12 mouse cellular contexts compared by ENCODE assay signal in genomic region chr4:95896571-95896970, GRCm38 (mm10).
DNase-seq lines count a peak whose midpoint lies in the region; ATAC-seq and TF ChIP-seq lines count a peak whose summit lies in the region.
"Had no signal": no experiment of that assay in that cellular context is flagged by ENCODE, and none has a peak within 500 bp of the region (broad histone marks: within the 10 kb centered on the region; RNA-seq: fewer than 3 reads in every experiment).

No protein-coding gene starts in this region.

- no peak for TF ChIP-seq EP300 in stomach, postnatal 0 days (optimal IDR thresholded peaks at IDR 0.05)

- H3K4me2 ChIP-seq in hindbrain, embryonic 16.5 days (ENCODE audit: low read length): no peak overlapping the region
- no peak overlapping the region for H3K4me2 ChIP-seq in hindbrain, postnatal 0 days (ENCODE audit: low read depth, low read length)
- H3K4me2 ChIP-seq in stomach, embryonic 16.5 days (ENCODE audit: low read depth, low read length): no peak overlapping the region
- H3K4me2 ChIP-seq in stomach, postnatal 0 days (replicated peaks; ENCODE audit: low read depth): no peak overlapping the region
- no peak overlapping the region for H3K4me2 ChIP-seq in embryonic facial prominence, embryonic 15.5 days (replicated peaks)
- H3K4me2 ChIP-seq: midbrain, embryonic 11.5 days; neural tube, embryonic 12.5 days had no signal

- no peak overlapping the region for H3K4me3 ChIP-seq in hindbrain, embryonic 16.5 days (ENCODE audit: low read length)
- no peak overlapping the region for H3K4me3 ChIP-seq in hindbrain, postnatal 0 days (ENCODE audit: low read length)
- H3K4me3 ChIP-seq in stomach, embryonic 16.5 days (replicated peaks; ENCODE audit: low read length): no peak overlapping the region
- no peak overlapping the region for H3K4me3 ChIP-seq in stomach, postnatal 0 days (ENCODE audit: low read depth, low read length)
- H3K4me3 ChIP-seq in embryonic facial prominence, embryonic 15.5 days (replicated peaks): no peak overlapping the region
- H3K4me3 ChIP-seq: neural tube, embryonic 12.5 days had no signal

- no peaks in the 10 kb centered on the region for H3K36me3 ChIP-seq in hindbrain, embryonic 16.5 days (ENCODE audit: control insufficient read depth, insufficient read depth, low read length)
- H3K36me3 ChIP-seq in hindbrain, postnatal 0 days (ENCODE audit: insufficient read depth, low read length): no peaks in the 10 kb centered on the region
- no peaks in the 10 kb centered on the region for H3K36me3 ChIP-seq in stomach, embryonic 16.5 days (ENCODE audit: control insufficient read depth, insufficient read depth, low read length)
- H3K36me3 ChIP-seq in stomach, postnatal 0 days (ENCODE audit: control insufficient read depth, insufficient read depth, low read length): no peaks in the 10 kb centered on the region
- no peaks in the 10 kb centered on the region for H3K36me3 ChIP-seq in embryonic facial prominence, embryonic 15.5 days
- H3K36me3 ChIP-seq: neural tube, embryonic 12.5 days had no signal

- peaks cover 8% of the 10 kb centered on the region for H3K4me1 ChIP-seq in hindbrain, embryonic 16.5 days (ENCODE audit: control insufficient read depth, insufficient read depth, low read depth, low read length)
- 0 out of 2 replicates have a peak, but pooled peaks cover 3% of the 10 kb centered on the region for H3K4me1 ChIP-seq in hindbrain, postnatal 0 days (ENCODE audit: insufficient read depth, low read length)
- H3K4me1 ChIP-seq in stomach, embryonic 16.5 days (ENCODE audit: control insufficient read depth, insufficient read depth, low read length): peaks cover 14% of the 10 kb centered on the region; the same call in 1 of the 2 replicates
- H3K4me1 ChIP-seq in stomach, postnatal 0 days (replicated peaks; ENCODE audit: control insufficient read depth, insufficient read depth): 0 out of 2 replicates have a peak, but pooled peaks cover 8% of the 10 kb centered on the region
- H3K4me1 ChIP-seq in embryonic facial prominence, embryonic 15.5 days: peaks cover 53% of the 10 kb centered on the region

- no peak overlapping the region for H3K27ac ChIP-seq in hindbrain, embryonic 16.5 days (ENCODE audit: low read depth, low read length)
- no peak overlapping the region for H3K27ac ChIP-seq in hindbrain, postnatal 0 days
- H3K27ac ChIP-seq in stomach, embryonic 16.5 days (ENCODE audit: low read length): peak overlapping the region; percentile 9; the same call in 1 of the 2 replicates
- no peak overlapping the region for H3K27ac ChIP-seq in stomach, postnatal 0 days (replicated peaks)
- H3K27ac ChIP-seq in embryonic facial prominence, embryonic 15.5 days (replicated peaks): peak overlapping the region; percentile 52
- H3K27ac ChIP-seq: liver, embryonic 14.5 days; neural tube, embryonic 12.5 days had no signal

- no peak for TF ChIP-seq CTCF in hindbrain, postnatal 0 days (IDR thresholded peaks at IDR 0.05; ENCODE audit: low read depth)
- TF ChIP-seq CTCF in stomach, postnatal 0 days (IDR thresholded peaks at IDR 0.05; ENCODE audit: low read depth): no peak

- H3K27me3 ChIP-seq in hindbrain, embryonic 16.5 days (replicated peaks; ENCODE audit: control insufficient read depth, insufficient read depth, low read length): no peaks in the 10 kb centered on the region
- H3K27me3 ChIP-seq in hindbrain, postnatal 0 days (ENCODE audit: insufficient read depth, low read length): no peaks in the 10 kb centered on the region
- no peaks in the 10 kb centered on the region for H3K27me3 ChIP-seq in stomach, embryonic 16.5 days (ENCODE audit: control insufficient read depth, insufficient read depth, low read length)
- H3K27me3 ChIP-seq in stomach, postnatal 0 days (ENCODE audit: control insufficient read depth, insufficient read depth, low read length): no peaks in the 10 kb centered on the region
- no peaks in the 10 kb centered on the region for H3K27me3 ChIP-seq in embryonic facial prominence, embryonic 15.5 days
- H3K27me3 ChIP-seq: neural tube, embryonic 12.5 days had no signal

- no peaks in the 10 kb centered on the region for H3K9me3 ChIP-seq in hindbrain, embryonic 16.5 days (ENCODE audit: control insufficient read depth, low read length)
- no peaks in the 10 kb centered on the region for H3K9me3 ChIP-seq in hindbrain, postnatal 0 days (ENCODE audit: low read length)
- H3K9me3 ChIP-seq in stomach, embryonic 16.5 days (replicated peaks; ENCODE audit: control insufficient read depth, low read length): no peaks in the 10 kb centered on the region
- no peaks in the 10 kb centered on the region for H3K9me3 ChIP-seq in stomach, postnatal 0 days (ENCODE audit: control insufficient read depth, low read length)
- no peaks in the 10 kb centered on the region for H3K9me3 ChIP-seq in embryonic facial prominence, embryonic 15.5 days (replicated peaks)
- H3K9me3 ChIP-seq: neural tube, embryonic 12.5 days had no signal

- no peak overlapping the region for H3K9ac ChIP-seq in hindbrain, embryonic 16.5 days (ENCODE audit: low read depth, low read length)
- H3K9ac ChIP-seq in hindbrain, postnatal 0 days (replicated peaks; ENCODE audit: low read length): no peak overlapping the region
- no peak overlapping the region for H3K9ac ChIP-seq in stomach, embryonic 16.5 days (ENCODE audit: low read length)
- H3K9ac ChIP-seq in stomach, postnatal 0 days (ENCODE audit: low read length): no peak overlapping the region
- H3K9ac ChIP-seq in embryonic facial prominence, embryonic 15.5 days: no peak overlapping the region
- H3K9ac ChIP-seq: liver, embryonic 14.5 days; neural tube, embryonic 12.5 days had no signal

- DNase-seq in hindbrain, postnatal 0 days (ENCODE audit: low spot score): no peak
- DNase-seq in stomach, postnatal 0 days (ENCODE audit: low spot score): no peak
- DNase-seq in layer of hippocampus, adult 18-20 months (ENCODE audit: low spot score in 2 of 2): no peak
- DNase-seq in left cerebral cortex, adult 11 months (ENCODE audit: low spot score): no peak
- DNase-seq in urinary bladder, postnatal 10 days (ENCODE audit: low spot score): no peak

- 55% methylated on average over 5 of the region's 5 CpGs for WGBS in hindbrain, embryonic 16.5 days
- 54% methylated on average over 5 of the region's 5 CpGs for whole genome bisulfite sequencing in hindbrain, postnatal 0 days
- WGBS in stomach, embryonic 16.5 days: 32% methylated on average over 5 of the region's 5 CpGs
- WGBS in stomach, postnatal 0 days: 41% methylated on average over 5 of the region's 5 CpGs
- 19% methylated on average over 5 of the region's 5 CpGs for whole genome bisulfite sequencing in embryonic facial prominence, embryonic 15.5 days

- 0 out of 2 replicates have a peak, but pooled peaks have one; percentile 19 for ATAC-seq in hindbrain, embryonic 16.5 days
- ATAC-seq in hindbrain, postnatal 0 days: no peak
- no peak for ATAC-seq in stomach, embryonic 16.5 days (ENCODE audit: insufficient read depth, low FRiP score)
- ATAC-seq in stomach, postnatal 0 days (ENCODE audit: low FRiP score, low TSS enrichment): no peak
- ATAC-seq in embryonic facial prominence, embryonic 15.5 days (ENCODE audit: insufficient number of reproducible peaks, low FRiP score, low TSS enrichment, low read depth): no peak
- ATAC-seq: CD4-positive, CD25-positive, alpha-beta regulatory T cell, adult 4 months had no signal

Comparison
In these comparisons a context has a peak if more than half of its experiments do, and no peak if none do; other contexts are left out.
1. H3K27ac ChIP-seq: peak in stomach, embryonic 16.5 days (single experiment) and embryonic facial prominence, embryonic 15.5 days (single experiment); none in hindbrain, embryonic 16.5 days (single experiment), hindbrain, postnatal 0 days (single experiment) and stomach, postnatal 0 days (single experiment).